Mouse (Mus musculus) adrenal gland, postnatal 0 days (tissue): ENCODE measurements around the gene Nlrp4c. TPM values are rescaled to one million over a fixed set of nuclear protein-coding genes. Genes with fewer than 3 reads are reported as not detected.

Experiments used
- polyA plus RNA-seq: library from polyadenylated mRNA; unstranded; fragments of >200 nt; fragmentation: Nextera tagmentation; extraction: Ambion mirVana; gene quantifications from 2 replicates; pipeline ENCODE4 v1.2.1, GENCODE M21; 2015

The Nlrp4c gene
- polyA plus RNA-seq = not detected in 2 replicates

GRCm38 (mm10) chr7:6044861-6045260, at the start of gene Nlrp4c:
TSS of gene Nlrp4c (plus strand) at chr7:6045161.

GRCm38 (mm10) chr7:6010910-6011309, 34.1 kb upstream of the Nlrp4c start, which contains the start of gene Vmn1r65:
TSS of gene Vmn1r65 (minus strand) at chr7:6011010.

Other genes starting within 250 kb of the Nlrp4c start
- gene Vmn1r63, start 239.7 kb upstream of the Nlrp4c start, polyA plus RNA-seq = not detected in 2 replicates
- gene Vmn1r64, start 160.6 kb upstream of the Nlrp4c start, polyA plus RNA-seq = not detected in 2 replicates
- not detected in 2 replicates for gene Vmn1r65, start 34.2 kb upstream of the Nlrp4c start, polyA plus RNA-seq
- 95.1 and 95.9 TPM in 2 replicates for gene Zfp787, start 110.8 kb downstream of the Nlrp4c start, polyA plus RNA-seq
- 38.5 and 48.4 TPM in 2 replicates for gene Zfp444, start 127.1 kb downstream of the Nlrp4c start, polyA plus RNA-seq
- gene Galp, start 151.9 kb downstream of the Nlrp4c start, polyA plus RNA-seq = not detected in 2 replicates
- not detected in 2 replicates for gene Zscan5b, start 177.1 kb downstream of the Nlrp4c start, polyA plus RNA-seq
- 0.21 TPM in 1 of 2 replicates, not detected in the other for gene Epp13, start 207.5 kb downstream of the Nlrp4c start, polyA plus RNA-seq
- gene Zfp667, start 241.4 kb downstream of the Nlrp4c start, polyA plus RNA-seq = 7.5 and 10.9 TPM in 2 replicates